Mouse (Mus musculus) stomach, embryonic 16.5 days (tissue): ENCODE measurements around the gene Thap7. TPM values are rescaled to one million over a fixed set of nuclear protein-coding genes. Genes with fewer than 3 reads are reported as not detected.

Source experiments
- ATAC-seq: fragments of 200-750 bp; cut with Nextera tagmentation; 2 replicates; pipeline ENCODE4 v1.8.0; 2017; ENCODE audit warnings: moderate number of reproducible peaks, moderate TSS enrichment; ENCODE audit not compliant: insufficient read depth, low FRiP score
- H3K27ac ChIP-seq: fragments of 300-500 bp; sonication (generic); 2 replicates; pipeline ENCODE4 v1.5.1; 2014; ENCODE audit warnings: low read length
- H3K27me3 ChIP-seq: fragments of 300-500 bp; sonication (generic); 2 replicates; pipeline ENCODE4 v1.6.1; 2014; ENCODE audit warnings: low read length, control low read depth, mixed read lengths; ENCODE audit not compliant: control insufficient read depth, insufficient read depth
- H3K36me3 ChIP-seq: fragments of 300-500 bp; sonication (generic); 2 replicates; pipeline ENCODE4 v1.6.1; 2014; ENCODE audit warnings: low read length; ENCODE audit not compliant: control insufficient read depth, insufficient read depth
- H3K4me1 ChIP-seq: fragments of 300-500 bp; sonication (generic); 2 replicates; pipeline ENCODE4 v1.6.1; 2014; ENCODE audit warnings: low read length, control low read depth, mixed read lengths; ENCODE audit not compliant: control insufficient read depth, insufficient read depth
- H3K4me2 ChIP-seq: fragments of 300-500 bp; sonication (generic); 2 replicates; pipeline ENCODE4 v1.6.1; 2014; ENCODE audit warnings: low read depth, low read length, mixed read lengths
- H3K4me3 ChIP-seq: fragments of 300-500 bp; sonication (generic); replicated peaks from 2 replicates; pipeline ENCODE4 v1.5.1; 2014; ENCODE audit warnings: mild to moderate bottlenecking, low read length
- H3K9ac ChIP-seq: fragments of 300-500 bp; sonication (generic); 2 replicates; pipeline ENCODE4 v1.6.1; 2014; ENCODE audit warnings: low read length
- H3K9me3 ChIP-seq: fragments of 300-500 bp; sonication (generic); replicated peaks from 2 replicates; pipeline ENCODE4 v1.6.1; 2016; ENCODE audit warnings: low read length, control low read depth; ENCODE audit not compliant: control insufficient read depth
- WGBS: fragments of 180-500 bp; shearing (Covaris S2); extraction: QIAGEN DNeasy Blood & Tissue Kit; methylation state at CpG from one replicate; pipeline ENCODE4 v1.1.7; 2014; 5-methylcytosine and 5-hydroxymethylcytosine counted together
- polyA plus RNA-seq: library from polyadenylated mRNA; unstranded; fragments of >200 nt; fragmentation: Nextera tagmentation; extraction: Ambion mirVana; gene quantifications from 2 replicates; pipeline ENCODE4 v1.2.1, GENCODE M21; 2015

The Thap7 gene
- polyA plus RNA-seq, 1 experiment from 2014 or later, result 56.8 TPM

- Histone ChIP-seq H3K9ac (no peak overlapping the region), H3K27me3 (no peaks in the 10 kb centered on the region), H3K4me1 (no peaks in the 10 kb centered on the region), H3K4me2 (no peak overlapping the region), H3K36me3 (peaks cover 12% of the 10 kb centered on the region), H3K27ac (no peak overlapping the region), H3K9me3 (no peaks in the 10 kb centered on the region), H3K4me3 (no peak overlapping the region)
- no peak for ATAC-seq
- 20% methylated on average over 3 of the region's 3 CpGs for WGBS
Observed at GRCm38 (mm10) chr16:17486505-17486904, 44.4 kb downstream of the Thap7 start.

GRCm38 (mm10) chr16:17481465-17481864 is 49.5 kb downstream of the Thap7 start:
- H3K4me2 ChIP-seq, result no peak overlapping the region
- no peaks in the 10 kb centered on the region for H3K27me3 ChIP-seq
- no peak overlapping the region for H3K4me3 ChIP-seq
- H3K36me3 ChIP-seq, result peaks cover 12% of the 10 kb centered on the region
- H3K27ac ChIP-seq, result no peak overlapping the region
- H3K4me1 ChIP-seq, result no peaks in the 10 kb centered on the region
- ATAC-seq, result no peak
- H3K9ac ChIP-seq, result no peak overlapping the region
- no peaks in the 10 kb centered on the region for H3K9me3 ChIP-seq
- 69% methylated on average over 2 of the region's 2 CpGs for WGBS

GRCm38 (mm10) chr16:17478331-17478943 is 52.5 kb downstream of the Thap7 start:
- ATAC-seq, result no peak
- Histone ChIP-seq H3K4me1 (no peaks in the 10 kb centered on the region; the same call in 1 of the 2 replicates), H3K4me2 (no peak overlapping the region), H3K4me3 (no peak overlapping the region), H3K9me3 (no peaks in the 10 kb centered on the region), H3K9ac (no peak overlapping the region), H3K36me3 (no peaks in the 10 kb centered on the region), H3K27ac (no peak overlapping the region), H3K27me3 (no peaks in the 10 kb centered on the region)
- WGBS, result 75% methylated on average over 4 of the region's 4 CpGs

Other genes starting within 250 kb of the Thap7 start
- 7.8 and 10.7 TPM in 2 replicates for gene Serpind1, start 199.8 kb downstream of the Thap7 start, polyA plus RNA-seq
- gene Snap29, start 125.2 kb downstream of the Thap7 start, polyA plus RNA-seq, result 19.4 and 20.9 TPM in 2 replicates
- gene Pi4ka, start 124.8 kb downstream of the Thap7 start, polyA plus RNA-seq, result 32.7 and 35.7 TPM in 2 replicates
- gene Crkl, start 79.1 kb downstream of the Thap7 start, polyA plus RNA-seq, result 51.2 and 53.1 TPM in 2 replicates
- gene Aifm3, start 41.5 kb downstream of the Thap7 start, polyA plus RNA-seq, result 2.1 and 3.1 TPM in 2 replicates
- gene Lztr1, start 22.4 kb downstream of the Thap7 start, polyA plus RNA-seq, result 89.4 and 90.8 TPM in 2 replicates
- 0.34 and 0.51 TPM in 2 replicates for gene Lrrc74b, start 30.1 kb upstream of the Thap7 start, polyA plus RNA-seq
- 1.8 and 2.1 TPM in 2 replicates for gene P2rx6, start 30.7 kb upstream of the Thap7 start, polyA plus RNA-seq
- 25.9 and 26.6 TPM in 2 replicates for gene Slc7a4, start 52.1 kb upstream of the Thap7 start, polyA plus RNA-seq
- gene Smpd4, start 88.2 kb upstream of the Thap7 start, polyA plus RNA-seq, result 24.7 and 25.3 TPM in 2 replicates
- 4.7 and 4.9 TPM in 2 replicates for gene Ccdc74a, start 115.3 kb upstream of the Thap7 start, polyA plus RNA-seq
- gene Med15, start 201.8 kb upstream of the Thap7 start, polyA plus RNA-seq, result 39.2 and 42.5 TPM in 2 replicates
- 56.7 and 57.7 TPM in 2 replicates for gene Klhl22, start 228.5 kb upstream of the Thap7 start, polyA plus RNA-seq